Mouse (Mus musculus) CH12.LX (cell line): ENCODE data around the gene Pkib. TPM values are rescaled to one million over a fixed set of nuclear protein-coding genes. Genes with fewer than 3 reads are reported as not detected.

Experiments
- DNase-seq: peaks from one replicate; pipeline ENCODE4 v3.0.0-alpha.2; 2013; ENCODE audit errors: extremely low read depth
- H3K27ac ChIP-seq: 2 replicates; pipeline ENCODE4 v1.5.1; 2012; ENCODE audit warnings: low read depth, mild to moderate bottlenecking, control low read depth, moderate library complexity; ENCODE audit not compliant: insufficient read depth
- H3K27me3 ChIP-seq: replicated peaks from 2 replicates; pipeline ENCODE3; 2012; ENCODE audit warnings: inconsistent platforms
- H3K36me3 ChIP-seq, 2 experiments: replicated peaks in 1 of 2; 2 replicates each; pipeline versions ENCODE3 to v1.6.1; 2012; ENCODE audit warnings: inconsistent platforms in 1 of 2, low read length in 1 of 2, mild to moderate bottlenecking in 1 of 2, mixed read lengths in 1 of 2, moderate library complexity in 1 of 2; ENCODE audit not compliant: control insufficient read depth in 1 of 2, insufficient read depth in 1 of 2
- H3K4me1 ChIP-seq, 2 experiments: 2 replicates each; pipeline ENCODE4 v1.6.1; 2012; ENCODE audit warnings: inconsistent platforms in 1 of 2, moderate library complexity in 1 of 2; ENCODE audit not compliant: insufficient read depth in 2 of 2, control insufficient read depth in 1 of 2
- H3K4me2 ChIP-seq: 2 replicates; pipeline ENCODE4 v1.6.1; 2012; ENCODE audit warnings: low read depth, mild to moderate bottlenecking, control low read depth; ENCODE audit not compliant: poor library complexity, insufficient read depth, severe bottlenecking
- H3K4me3 ChIP-seq, 3 experiments: fragments of 150-350 bp in 1 of 3; sonication (generic) in 1 of 3; replicated peaks in 1 of 3; 2 replicates each; pipeline versions ENCODE3 to v1.5.1; 2011 to 2012; ENCODE audit warnings: low read depth in 2 of 3, low read length in 2 of 3, mild to moderate bottlenecking in 2 of 3, moderate library complexity in 2 of 3, control low read depth in 1 of 3, improper control_type of control experiment in 1 of 3, inconsistent platforms in 1 of 3, mixed read lengths in 1 of 3; ENCODE audit not compliant: poor library complexity in 1 of 3
- H3K79me2 ChIP-seq: replicated peaks from 2 replicates; pipeline ENCODE4 v1.6.1; 2012; ENCODE audit warnings: mild to moderate bottlenecking, moderate library complexity; ENCODE audit not compliant: control insufficient read depth, poor library complexity, insufficient read depth, severe bottlenecking; ENCODE audit errors: extremely low read depth
- H3K9ac ChIP-seq: 2 replicates; pipeline ENCODE4 v1.6.1; 2012; ENCODE audit warnings: low read depth, mild to moderate bottlenecking, control low read depth, moderate library complexity; ENCODE audit not compliant: insufficient read depth
- H3K9me3 ChIP-seq: replicated peaks from 2 replicates; pipeline ENCODE3; 2012; ENCODE audit warnings: low read length, inconsistent platforms, mixed read lengths
- BHLHE40 ChIP-seq: IDR thresholded peaks from 2 replicates; pipeline ENCODE4 v1.6.1; 2011; ENCODE audit warnings: mild to moderate bottlenecking, low read depth, low read length, improper control_type of control experiment
- CHD1 ChIP-seq: IDR thresholded peaks from 2 replicates; pipeline ENCODE4 v1.6.1; 2012; ENCODE audit warnings: low read depth, low read length, improper control_type of control experiment, inconsistent platforms
- CHD2 ChIP-seq: IDR thresholded peaks from 2 replicates; pipeline ENCODE4 v1.6.1; 2011; ENCODE audit warnings: low read length, improper control_type of control experiment
- ELF1 ChIP-seq: IDR thresholded peaks from 2 replicates; pipeline ENCODE4 v1.6.1; 2014; ENCODE audit warnings: low read depth, mild to moderate bottlenecking, inconsistent platforms, low read length, improper control_type of control experiment
- EP300 ChIP-seq: IDR thresholded peaks from 2 replicates; pipeline ENCODE4 v1.6.1; 2011; ENCODE audit warnings: low read length, improper control_type of control experiment
- GABPA ChIP-seq: IDR thresholded peaks from 2 replicates; pipeline ENCODE4 v1.6.1; 2012; ENCODE audit warnings: low read depth, low read length, improper control_type of control experiment, inconsistent platforms; ENCODE audit not compliant: insufficient replicate concordance
- IRF4 ChIP-seq: IDR thresholded peaks from 2 replicates; pipeline ENCODE4 v1.6.1; 2014; ENCODE audit warnings: low read depth, mild to moderate bottlenecking, inconsistent platforms, low read length, improper control_type of control experiment
- KAT2A ChIP-seq: IDR thresholded peaks from 2 replicates; pipeline ENCODE4 v1.6.1; 2012; ENCODE audit warnings: low read length, improper control_type of control experiment, inconsistent platforms; ENCODE audit not compliant: insufficient replicate concordance
- MAFK ChIP-seq: IDR thresholded peaks from 2 replicates; pipeline ENCODE4 v1.6.1; 2011; ENCODE audit warnings: low read length, improper control_type of control experiment; ENCODE audit not compliant: insufficient replicate concordance
- MAX ChIP-seq: IDR thresholded peaks from 2 replicates; pipeline ENCODE4 v1.6.1; 2011; ENCODE audit warnings: low read length, improper control_type of control experiment
- MEF2A ChIP-seq: IDR thresholded peaks from 2 replicates; pipeline ENCODE4 v1.6.1; 2014; ENCODE audit warnings: low read depth, mild to moderate bottlenecking, inconsistent platforms, low read length, improper control_type of control experiment, borderline replicate concordance
- MYC ChIP-seq: IDR thresholded peaks from 2 replicates; pipeline ENCODE4 v1.6.1; 2011; ENCODE audit warnings: low read depth, mild to moderate bottlenecking, improper control_type of control experiment, low read length
- PAX5 ChIP-seq: IDR thresholded peaks from 2 replicates; pipeline ENCODE4 v1.6.1; 2012; ENCODE audit warnings: low read length, inconsistent platforms, mixed read lengths
- POLR2AphosphoS2 ChIP-seq: IDR thresholded peaks from 2 replicates; pipeline ENCODE4 v1.6.1; 2011; ENCODE audit warnings: low read depth, low read length, improper control_type of control experiment
- RAD21 ChIP-seq: IDR thresholded peaks from 2 replicates; pipeline ENCODE4 v1.6.1; 2011; ENCODE audit warnings: low read depth, mild to moderate bottlenecking, low read length, improper control_type of control experiment, moderate library complexity
- SIN3A ChIP-seq: IDR thresholded peaks from 2 replicates; pipeline ENCODE4 v1.6.1; 2012; ENCODE audit warnings: low read length, improper control_type of control experiment, inconsistent platforms
- TBP ChIP-seq: conservative IDR thresholded peaks from 2 replicates; pipeline ENCODE4 v1.6.1; 2011; ENCODE audit warnings: low read depth, low read length, improper control_type of control experiment
- TCF12 ChIP-seq: IDR thresholded peaks from 2 replicates; pipeline ENCODE4 v1.6.1; 2014; ENCODE audit warnings: low read depth, mild to moderate bottlenecking, inconsistent platforms, low read length, improper control_type of control experiment
- USF2 ChIP-seq: conservative IDR thresholded peaks from 2 replicates; pipeline ENCODE4 v1.6.1; 2011; ENCODE audit warnings: low read depth, low read length, improper control_type of control experiment
- ZC3H11A ChIP-seq: IDR thresholded peaks from 2 replicates; pipeline ENCODE4 v1.6.1; 2012; ENCODE audit warnings: low read depth, mild to moderate bottlenecking, inconsistent platforms, low read length, improper control_type of control experiment
- ZKSCAN1 ChIP-seq: IDR thresholded peaks from 2 replicates; pipeline ENCODE4 v1.6.1; 2012; ENCODE audit warnings: low read depth, inconsistent platforms, low read length, improper control_type of control experiment, borderline replicate concordance
- dilution Hi-C: fragments of 300-500 bp; cut with MboI; formaldehyde crosslinking; loops from 2 replicates; pipeline ENCODE4 v1.14.3; 2020; ENCODE audit warnings: low sequenced_read_pairs; ENCODE audit not compliant: extremely low pct_unique_long_range_greater_than_20kb, extremely low pct_ligation_motif_present
- in situ Hi-C: fragments of 300-500 bp; cut with MboI; formaldehyde crosslinking; loops from 3 replicates; pipeline ENCODE4 v1.14.3; 2019; ENCODE audit warnings: low sequenced_read_pairs, low pct_ligation_motif_present, low pct_unique_long_range_greater_than_20kb, mixed read lengths
- polyA plus RNA-seq: library from polyadenylated mRNA; unstranded; fragments of >175 nt; gene quantifications from 2 replicates; pipeline ENCODE4 v1.2.1, GENCODE M21; 2012; ENCODE audit warnings: low read depth; ENCODE audit not compliant: insufficient read length
- total RNA-seq, 2 experiments: library from RNA; depleted of rRNA; stranded (reverse); fragments of 300-350 nt in 1 of 2; fragments of >200 nt in 1 of 2; gene quantifications; 2 replicates each; pipeline ENCODE4 v1.2.3; 2012 to 2014

The Pkib gene
- total and polyA plus RNA-seq, 3 experiments: 1.3 to 4.1 (median 1.9) TPM

DNA sequence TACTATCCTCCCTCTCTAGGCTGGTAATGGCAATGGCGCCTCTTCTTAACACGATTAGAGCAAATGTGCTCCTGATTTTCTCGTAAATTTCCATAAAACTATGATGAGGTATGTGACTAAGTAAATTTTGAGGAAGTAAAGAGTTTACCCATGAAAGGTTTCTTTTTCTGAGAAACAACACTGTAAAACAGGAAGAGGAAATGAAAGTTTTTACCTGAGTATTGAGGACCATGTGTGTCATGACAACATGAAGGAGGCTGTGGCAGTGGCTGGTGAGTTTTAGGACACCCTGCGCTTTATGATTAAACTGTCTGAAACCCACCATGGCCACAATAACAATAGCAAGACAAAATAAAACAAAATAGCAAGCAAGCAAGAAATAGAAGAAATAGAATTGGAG is 28.8 kb upstream of the Pkib start:
- peak; percentile 49 for DNase-seq
- dilution Hi-C loops: no loop called here
- H3K4me3 ChIP-seq: no peak overlapping the region
- peak overlapping the region; percentile 9; the same call in 1 of the 2 replicates for H3K9ac ChIP-seq
- H3K79me2 ChIP-seq: no peaks in the 10 kb centered on the region
- peak overlapping the region; percentile 51 for H3K4me2 ChIP-seq
- no peak overlapping the region for H3K27ac ChIP-seq
- no peak for TF ChIP-seq ZKSCAN1
- peak; percentile 73 for TF ChIP-seq EP300
- TF ChIP-seq PAX5: no peak
- TF ChIP-seq MYC: peak; percentile 41; the same call in 1 of the 2 replicates
- no peak for TF ChIP-seq GABPA
- peak; percentile 42; the same call in 1 of the 2 replicates for TF ChIP-seq IRF4
- TF ChIP-seq SIN3A: no peak
- TF ChIP-seq, all 38 proteins: peak for 3
- Histone ChIP-seq H3K4me1 (peaks cover 6 to 22% of the 10 kb centered on the region in 2 experiments; a peak in 3 of 4 replicates), H3K36me3 (no peaks in the 10 kb centered on the region), H3K9me3 (no peaks in the 10 kb centered on the region), H3K27me3 (no peaks in the 10 kb centered on the region)
- in situ Hi-C loops: no loop called here

GRCm38 (mm10) chr10:57623311-57623710 is 8.5 kb upstream of the Pkib start:
- H3K9me3 ChIP-seq: no peaks in the 10 kb centered on the region
- no peak overlapping the region for H3K4me3 ChIP-seq
- H3K79me2 ChIP-seq: no peaks in the 10 kb centered on the region
- H3K9ac ChIP-seq: no peak overlapping the region
- in situ Hi-C loops: no loop called here
- dilution Hi-C loops: no loop called here
- DNase-seq: no peak
- no peaks in the 10 kb centered on the region for H3K27me3 ChIP-seq
- H3K4me1 ChIP-seq: peaks cover 0 to 11% of the 10 kb centered on the region in 2 experiments; a peak in 2 of 4 replicates
- TF ChIP-seq TCF12 (no peak), MAX (no peak), MEF2A (no peak), POLR2AphosphoS2 (no peak), CHD1 (no peak), CHD2 (no peak), BHLHE40 (no peak), ZKSCAN1 (no peak), MAFK (no peak), ELF1 (no peak), KAT2A (no peak), USF2 (no peak), RAD21 (no peak), TBP (no peak), ZC3H11A (no peak)
- H3K4me2 ChIP-seq: no peak overlapping the region
- no peaks in the 10 kb centered on the region for H3K36me3 ChIP-seq
- no peak overlapping the region for H3K27ac ChIP-seq
